Mouse (Mus musculus): ENCODE results near the gene Ergic2.
"Not testable (repeated sequence)": the region's sequence is repeated elsewhere in the genome, so short reads cannot be mapped to it uniquely, and the experiment has no call there.

The Ergic2 gene

GRCm38 (mm10) chr6:148207522-148207921 lies 4.7 kb downstream of the Ergic2 start:
- no peak for DNase-seq

- DNase-seq, result no peak
Measured at GRCm38 (mm10) chr6:148205134-148205533, 7.0 kb downstream of the Ergic2 start.

GRCm38 (mm10) chr6:148199729-148200128 lies 12.4 kb downstream of the Ergic2 start:
- no peak for DNase-seq

GRCm38 (mm10) chr6:148199177-148199576 lies 13.0 kb downstream of the Ergic2 start:
- DNase-seq, result no peak

- DNase-seq, result no peak
Measured at GRCm38 (mm10) chr6:148193972-148194701, 18.0 kb downstream of the Ergic2 start.

- DNase-seq, result no peak
Measured at GRCm38 (mm10) chr6:148185694-148186093, 26.5 kb downstream of the Ergic2 start.

- no peak for DNase-seq
Measured at GRCm38 (mm10) chr6:148172904-148173303, 39.3 kb downstream of the Ergic2 start.

GRCm38 (mm10) chr6:148152305-148152704 lies 59.9 kb downstream of the Ergic2 start:
- DNase-seq, result not testable (repeated sequence)

GRCm38 (mm10) chr6:148142421-148142820 lies 69.8 kb downstream of the Ergic2 start:
- DNase-seq, result no peak

GRCm38 (mm10) chr6:148141874-148142273 lies 70.3 kb downstream of the Ergic2 start:
- DNase-seq, result no peak

- no peak for DNase-seq
Measured at GRCm38 (mm10) chr6:148139288-148139995, 72.7 kb downstream of the Ergic2 start.

- DNase-seq, result peak; percentile 76 to 81
Measured at GRCm38 (mm10) chr6:148135769-148136382, 76.3 kb downstream of the Ergic2 start.

GRCm38 (mm10) chr6:148133536-148133935 lies 78.6 kb downstream of the Ergic2 start:
- DNase-seq, result no peak

- no peak for DNase-seq
Measured at GRCm38 (mm10) chr6:148132314-148132713, 79.9 kb downstream of the Ergic2 start.
